Mouse (Mus musculus) left cerebral cortex, postnatal 25 days (tissue): ENCODE measurements around the gene Dync1li2. TPM values are rescaled to one million over a fixed set of nuclear protein-coding genes. Genes with fewer than 3 reads are reported as not detected.

ENCODE experiments used
- DNase-seq, 2 experiments: peaks; one replicate each; pipeline ENCODE4 v3.0.0; 2022; ENCODE audit warnings: low spot score in 2 of 2, mixed read lengths in 1 of 2
- intact Hi-C: fragments of 180-260 bp; cut with DNase I; formaldehyde crosslinking; loops from one replicate; pipeline ENCODE4 v1.15.1; 2025
- total RNA-seq, 2 experiments: library from RNA; stranded (reverse); gene quantifications; 2 replicates each; pipeline ENCODE4 v1.2.3; 2021

The Dync1li2 gene
- 100 to 1,000 TPM; 267 to 283 TPM for total RNA-seq

GRCm38 (mm10) chr8:104442299-104443124 lies at the start of gene Dync1li2:
Gene Dync1li2 (minus strand): TSS chr8:104443047.
- intact Hi-C loops = loop anchor here (1.0 to 5.0 kb wide), 3 partner anchors 90 to 192 kb away; partner anchors contain the start of genes Car7, Cklf and Nae1
- peak; percentile 93 to 95 for DNase-seq

GRCm38 (mm10) chr8:104479091-104479490 lies 36.2 kb upstream of the Dync1li2 start:
- intact Hi-C loops = no loop called here
- no peak for DNase-seq

GRCm38 (mm10) chr8:104472465-104472864 lies 29.6 kb upstream of the Dync1li2 start:
- DNase-seq = no peak
- intact Hi-C loops = no loop called here

- DNase-seq = no peak
- intact Hi-C loops = no loop called here
Observed at GRCm38 (mm10) chr8:104467463-104467862, 24.6 kb upstream of the Dync1li2 start.

- no peak for DNase-seq
- intact Hi-C loops = no loop called here
Observed at GRCm38 (mm10) chr8:104452177-104452576, 9.3 kb upstream of the Dync1li2 start.

- DNase-seq = peak in 1 of 2 experiments; percentile 71
- intact Hi-C loops = no loop called here
Observed at GRCm38 (mm10) chr8:104448796-104449195, 5.9 kb upstream of the Dync1li2 start.

GRCm38 (mm10) chr8:104446016-104446415 lies 3.2 kb upstream of the Dync1li2 start:
- intact Hi-C loops = no loop called here
- no peak for DNase-seq

GRCm38 (mm10) chr8:104445248-104445647 lies 2.4 kb upstream of the Dync1li2 start:
- peak in 1 of 2 experiments; percentile 28 for DNase-seq
- intact Hi-C loops = no loop called here

GRCm38 (mm10) chr8:104443125-104443679 lies 355 bp upstream of the Dync1li2 start:
- intact Hi-C loops = loop anchor here (2.0 to 5.0 kb wide), 2 partner anchors 89 to 192 kb away; partner anchors contain the start of genes Car7, Cklf and Nae1

GRCm38 (mm10) chr8:104441613-104442012 lies 1.2 kb downstream of the Dync1li2 start:
- intact Hi-C loops = loop anchor here (1.0 to 5.0 kb wide), 3 partner anchors 91 to 191 kb away; partner anchors contain the start of genes Car7, Cklf and Nae1

More at GRCm38 (mm10) chr8:104443125-104443679, 355 bp upstream of the Dync1li2 start:
- no peak for DNase-seq

GRCm38 (mm10) chr8:104439461-104439860 lies 3.4 kb downstream of the Dync1li2 start:
- intact Hi-C loops = no loop called here
- DNase-seq = no peak

More at GRCm38 (mm10) chr8:104441613-104442012, 1.2 kb downstream of the Dync1li2 start:
- peak in 1 of 2 experiments; percentile 71 for DNase-seq

GRCm38 (mm10) chr8:104437494-104438135 lies 5.2 kb downstream of the Dync1li2 start:
- intact Hi-C loops = no loop called here
- peak in 1 of 2 experiments; percentile 82 for DNase-seq

GRCm38 (mm10) chr8:104436591-104436990 lies 6.3 kb downstream of the Dync1li2 start:
- DNase-seq = no peak
- intact Hi-C loops = no loop called here

- DNase-seq = peak; percentile 93 to 97
- intact Hi-C loops = no loop called here
Observed at GRCm38 (mm10) chr8:104436038-104436437, 6.8 kb downstream of the Dync1li2 start.

GRCm38 (mm10) chr8:104434826-104435354 lies 8.0 kb downstream of the Dync1li2 start:
- intact Hi-C loops = loop anchor here (2.0 kb wide), 2 partner anchors 22 to 40 kb away; partner anchors contain the start of gene Cmtm4
- DNase-seq = peak in 1 of 2 experiments; percentile 40

GRCm38 (mm10) chr8:104434275-104434674 lies 8.6 kb downstream of the Dync1li2 start:
- no peak for DNase-seq
- intact Hi-C loops = loop anchor here (2.0 kb wide), 2 partner anchors 21 to 39 kb away; partner anchors contain the start of gene Cmtm4

GRCm38 (mm10) chr8:104433191-104433842 lies 9.5 kb downstream of the Dync1li2 start:
- DNase-seq = no peak
- intact Hi-C loops = no loop called here

GRCm38 (mm10) chr8:104432656-104433055 lies 10.2 kb downstream of the Dync1li2 start:
- no peak for DNase-seq
- intact Hi-C loops = no loop called here

- intact Hi-C loops = no loop called here
- no peak for DNase-seq
Observed at GRCm38 (mm10) chr8:104430230-104430629, 12.6 kb downstream of the Dync1li2 start.
